Mouse (Mus musculus) hindbrain, postnatal 0 days (tissue): ENCODE measurements at regions not wholly inside any gene's neighbourhood (a gene's known extent, or its start where the extent isn't known, plus 50 kb on each side); places are given as distances from the start of the nearest gene placed in this dataset.
"Not testable (repeated sequence)": the region's sequence is repeated elsewhere in the genome, so short reads cannot be mapped to it uniquely, and the experiment has no call there.

ENCODE experiments used
- ATAC-seq: fragments of 200-750 bp; cut with Nextera tagmentation; 2 replicates; pipeline ENCODE4 v1.8.0; 2017; ENCODE audit warnings: mild to moderate bottlenecking, moderate TSS enrichment, moderate library complexity
- DNase-seq: peaks from one replicate; pipeline ENCODE4 v3.0.0-alpha.2; 2015; ENCODE audit warnings: low spot score
- H3K27ac ChIP-seq: fragments of 300-500 bp; sonication (generic); 2 replicates; pipeline ENCODE4 v1.5.1; 2014; ENCODE audit warnings: mild to moderate bottlenecking
- H3K27me3 ChIP-seq: fragments of 300-500 bp; sonication (generic); 2 replicates; pipeline ENCODE4 v1.6.1; 2014; ENCODE audit warnings: low read length, mixed read lengths; ENCODE audit not compliant: insufficient read depth
- H3K36me3 ChIP-seq: fragments of 300-500 bp; sonication (generic); 2 replicates; pipeline ENCODE4 v1.6.1; 2014; ENCODE audit warnings: low read length, mixed read lengths; ENCODE audit not compliant: insufficient read depth
- H3K4me1 ChIP-seq: fragments of 300-500 bp; sonication (generic); 2 replicates; pipeline ENCODE4 v1.6.1; 2014; ENCODE audit warnings: antibody characterized with exemption, low read length, mixed read lengths; ENCODE audit not compliant: insufficient read depth
- H3K4me2 ChIP-seq: fragments of 300-500 bp; sonication (generic); 2 replicates; pipeline ENCODE4 v1.6.1; 2014; ENCODE audit warnings: low read depth, mild to moderate bottlenecking, low read length, moderate library complexity, mixed read lengths
- H3K4me3 ChIP-seq: fragments of 300-500 bp; sonication (generic); 2 replicates; pipeline ENCODE4 v1.5.1; 2014; ENCODE audit warnings: low read length
- H3K9ac ChIP-seq: fragments of 300-500 bp; sonication (generic); replicated peaks from 2 replicates; pipeline ENCODE4 v1.6.1; 2014; ENCODE audit warnings: mild to moderate bottlenecking, low read length, moderate library complexity, mixed read lengths
- H3K9me3 ChIP-seq: fragments of 300-500 bp; sonication (generic); 2 replicates; pipeline ENCODE4 v1.6.1; 2016; ENCODE audit warnings: low read length, mixed read lengths
- CTCF ChIP-seq: IDR thresholded peaks from 2 replicates; pipeline ENCODE4 v1.5.1; 2016; ENCODE audit warnings: antibody characterized with exemption, control low read depth, low read depth
- WGBS: fragments of 180-500 bp; shearing (Covaris S2); extraction: QIAGEN DNeasy Blood & Tissue Kit; methylation state at CpG from one replicate; pipeline ENCODE4 v1.1.7; 2014; 5-methylcytosine and 5-hydroxymethylcytosine counted together

GRCm38 (mm10) chr4:84151971-84152450 is 523.1 kb downstream of the Bnc2 start:
- 43% methylated on average over 6 of the region's 6 CpGs for WGBS
- ATAC-seq (peak; percentile 16; the same call in 1 of the 2 replicates), DNase-seq (peak; percentile 23)
- TF ChIP-seq CTCF = no peak
- Histone ChIP-seq H3K9me3 (no peaks in the 10 kb centered on the region), H3K27me3 (no peaks in the 10 kb centered on the region), H3K9ac (no peak overlapping the region), H3K36me3 (no peaks in the 10 kb centered on the region), H3K4me1 (0 out of 2 replicates have a peak, but pooled peaks cover 3% of the 10 kb centered on the region), H3K4me3 (no peak overlapping the region), H3K4me2 (no peak overlapping the region), H3K27ac (no peak overlapping the region)

GRCm38 (mm10) chr4:84153571-84153970 is 521.5 kb downstream of the Bnc2 start:
- no peak for TF ChIP-seq CTCF
- Histone ChIP-seq H3K4me3 (no peak overlapping the region), H3K9ac (no peak overlapping the region), H3K36me3 (no peaks in the 10 kb centered on the region), H3K27me3 (no peaks in the 10 kb centered on the region), H3K9me3 (no peaks in the 10 kb centered on the region), H3K27ac (no peak overlapping the region), H3K4me2 (no peak overlapping the region), H3K4me1 (0 out of 2 replicates have a peak, but pooled peaks cover 3% of the 10 kb centered on the region)
- 93% methylated on average over 9 of the region's 9 CpGs for WGBS
- ATAC-seq (no peak), DNase-seq (no peak)

GRCm38 (mm10) chr4:84157911-84158647 is 517.0 kb downstream of the Bnc2 start:
- no peaks in the 10 kb centered on the region for H3K4me1 ChIP-seq

GRCm38 (mm10) chr4:84163362-84163761 is 511.7 kb downstream of the Bnc2 start:
- DNase-seq (no peak), ATAC-seq (no peak)
- Histone ChIP-seq H3K36me3 (no peaks in the 10 kb centered on the region), H3K4me1 (no peaks in the 10 kb centered on the region), H3K4me3 (no peak overlapping the region), H3K27ac (no peak overlapping the region), H3K27me3 (no peaks in the 10 kb centered on the region), H3K9ac (no peak overlapping the region), H3K4me2 (no peak overlapping the region), H3K9me3 (no peaks in the 10 kb centered on the region)
- no peak for TF ChIP-seq CTCF
- WGBS = 90% methylated on average over 6 of the region's 6 CpGs

More at GRCm38 (mm10) chr4:84157911-84158647, 517.0 kb downstream of the Bnc2 start:
- H3K36me3 ChIP-seq = no peaks in the 10 kb centered on the region
- no peak overlapping the region for H3K27ac ChIP-seq
- ATAC-seq (no peak), DNase-seq (no peak)
- no peaks in the 10 kb centered on the region for H3K9me3 ChIP-seq
- H3K4me2 ChIP-seq = no peak overlapping the region
- no peaks in the 10 kb centered on the region for H3K27me3 ChIP-seq
- no peak for TF ChIP-seq CTCF
- H3K9ac ChIP-seq = no peak overlapping the region
- WGBS = 93% methylated on average over 5 of the region's 5 CpGs
- H3K4me3 ChIP-seq = no peak overlapping the region

GRCm38 (mm10) chr4:84165256-84165655 is 509.8 kb downstream of the Bnc2 start:
- 80% methylated on average over 3 of the region's 3 CpGs for WGBS
- no peak overlapping the region for H3K4me3 ChIP-seq

GRCm38 (mm10) chr4:84172841-84173240 is 502.2 kb downstream of the Bnc2 start:
- Histone ChIP-seq H3K36me3 (no peaks in the 10 kb centered on the region), H3K4me3 (no peak overlapping the region), H3K27ac (no peak overlapping the region), H3K27me3 (no peaks in the 10 kb centered on the region), H3K9ac (no peak overlapping the region), H3K4me1 (no peaks in the 10 kb centered on the region), H3K4me2 (no peak overlapping the region), H3K9me3 (no peaks in the 10 kb centered on the region)
- TF ChIP-seq CTCF = no peak
- peak; percentile 50 for DNase-seq
- 14% methylated on average over 6 of the region's 6 CpGs for WGBS
- peak; percentile 58; the same call in 1 of the 2 replicates for ATAC-seq

More at GRCm38 (mm10) chr4:84165256-84165655, 509.8 kb downstream of the Bnc2 start:
- Histone ChIP-seq H3K4me1 (no peaks in the 10 kb centered on the region), H3K36me3 (no peaks in the 10 kb centered on the region), H3K4me2 (no peak overlapping the region), H3K9ac (no peak overlapping the region), H3K9me3 (no peaks in the 10 kb centered on the region), H3K27ac (no peak overlapping the region), H3K27me3 (no peaks in the 10 kb centered on the region)
- no peak for TF ChIP-seq CTCF
- no peak for DNase-seq
- ATAC-seq = no peak

GRCm38 (mm10) chr4:84173441-84173840 is 501.6 kb downstream of the Bnc2 start:
- 68% methylated on average over 2 of the region's 2 CpGs for WGBS
- no peak for TF ChIP-seq CTCF
- DNase-seq (no peak), ATAC-seq (no peak)
- Histone ChIP-seq H3K27me3 (no peaks in the 10 kb centered on the region), H3K9ac (no peak overlapping the region), H3K4me1 (no peaks in the 10 kb centered on the region), H3K27ac (no peak overlapping the region), H3K9me3 (no peaks in the 10 kb centered on the region), H3K4me2 (no peak overlapping the region), H3K36me3 (no peaks in the 10 kb centered on the region), H3K4me3 (no peak overlapping the region)

GRCm38 (mm10) chr4:84176457-84176856 is 498.6 kb downstream of the Bnc2 start:
- DNase-seq, H3K27me3 ChIP-seq, ATAC-seq, H3K9ac ChIP-seq, H3K4me2 ChIP-seq, H3K4me1 ChIP-seq, H3K36me3 ChIP-seq, H3K27ac ChIP-seq, H3K9me3 ChIP-seq, H3K4me3 ChIP-seq: not testable (repeated sequence)
- WGBS = 97% methylated on average over 6 of the region's 6 CpGs
